Mouse (Mus musculus): ENCODE results near the gene Cyb5r4. TPM values are rescaled to one million over a fixed set of nuclear protein-coding genes. Genes with fewer than 3 reads are reported as not detected.
"Not testable (repeated sequence)": the region's sequence is repeated elsewhere in the genome, so short reads cannot be mapped to it uniquely, and the experiment has no call there.

Gene Cyb5r4
- total RNA-seq, 2 experiments from 2014 or later: 40.6 to 41.1 TPM

DNA sequence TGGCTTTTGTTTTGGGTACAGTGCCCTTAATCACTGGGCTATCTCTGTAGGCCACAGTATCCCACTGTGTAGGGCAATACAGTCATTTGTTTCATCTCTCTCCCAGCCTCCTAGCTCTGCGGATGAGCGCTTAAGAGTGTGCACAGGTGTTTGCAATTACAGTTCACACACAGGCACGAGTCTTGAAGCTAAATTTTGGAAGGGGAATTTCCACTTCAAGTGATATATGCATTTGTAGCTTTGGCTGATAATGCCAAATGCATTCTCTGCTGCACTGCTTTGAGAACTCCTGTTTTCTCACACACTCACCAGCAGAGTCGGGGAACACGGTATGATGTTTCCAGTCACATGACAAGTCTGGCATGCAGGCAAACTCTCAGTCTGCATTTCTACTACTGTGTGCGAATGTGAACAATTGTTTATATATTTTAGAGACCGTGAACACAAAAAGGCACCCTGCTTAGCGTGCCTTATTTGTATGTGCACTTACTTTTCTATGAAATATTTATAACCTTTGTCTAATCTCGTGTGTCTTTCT is 100.2 kb downstream of the Cyb5r4 start:
- DNase-seq (ENCODE audit: low spot score in 2 of 2): no peak
- intact Hi-C loops (cut with DNase I): no loop called here

DNA sequence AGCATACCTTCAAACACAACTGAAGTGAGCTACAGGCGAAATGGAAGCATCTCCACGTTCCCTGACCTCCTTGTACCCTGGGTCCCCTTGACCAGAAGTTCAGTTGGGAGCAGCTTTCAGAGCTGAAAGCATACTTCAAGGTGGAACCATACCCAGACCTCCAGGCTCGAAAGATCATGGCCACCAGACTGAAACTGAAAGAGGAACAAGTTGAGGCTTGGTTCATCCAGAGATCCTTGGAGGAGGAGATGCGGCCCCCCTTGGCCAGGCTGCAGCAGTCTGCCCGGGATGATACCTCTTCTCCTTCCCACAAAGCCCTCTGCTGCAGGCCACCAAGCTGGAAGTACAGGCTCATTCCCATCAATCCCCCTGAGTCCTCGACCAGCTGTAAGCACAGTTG is 105.2 kb downstream of the Cyb5r4 start:
- intact Hi-C loops (cut with DNase I); DNase-seq (ENCODE audit: low spot score in 2 of 2): not testable (repeated sequence)

Other genes starting within 250 kb of the Cyb5r4 start
- 100 to 1,000 TPM; 399 to 404 TPM for gene Snap91, start 141.4 kb upstream of the Cyb5r4 start, total RNA-seq (2021)
- gene Ripply2, start 6.5 kb upstream of the Cyb5r4 start, total RNA-seq (2021): 1 to 10 TPM; 6.9 to 9.2 TPM
- 1 to 10 TPM; 4.2 to 5.7 TPM for gene Mrap2, start 122.3 kb downstream of the Cyb5r4 start, total RNA-seq (2021)
- 10 to 100 TPM in 1 of 2 experiments, 1 to 10 TPM in 1; 10.0 to 10.2 TPM for gene Cep162, start 233.5 kb downstream of the Cyb5r4 start, total RNA-seq (2021)

All from left cerebral cortex, postnatal 25 days (tissue).